Mouse (Mus musculus): ENCODE results near the gene Rictor. TPM values are rescaled to one million over a fixed set of nuclear protein-coding genes. Genes with fewer than 3 reads are reported as not detected.

Gene Rictor
- polyA plus RNA-seq, 1 experiment from 2014 or later, result 60.7 TPM

DNA sequence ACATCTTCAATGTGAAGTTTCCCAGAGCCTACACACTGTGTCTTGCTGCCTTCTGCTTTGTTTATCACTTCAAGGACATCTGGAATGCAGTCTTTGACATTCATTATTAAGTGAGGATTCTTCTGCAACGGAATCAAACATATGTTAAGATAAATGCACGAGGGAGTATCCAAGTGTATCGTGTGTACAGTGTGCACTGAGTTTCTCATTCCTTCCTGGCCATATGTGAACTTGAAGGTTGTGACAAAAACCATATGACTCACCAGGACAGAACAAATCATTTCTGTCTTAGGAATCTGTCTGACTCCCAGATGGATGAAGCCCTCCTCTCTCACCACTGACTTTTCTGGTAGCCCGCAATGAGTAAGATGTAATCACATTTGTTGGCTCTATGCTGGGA is 107.6 kb downstream of the Rictor start:
- WGBS, result 92% methylated on average over 4 of the region's 4 CpGs
- no peak overlapping the region for H3K4me2 ChIP-seq (replicated peaks)

DNA sequence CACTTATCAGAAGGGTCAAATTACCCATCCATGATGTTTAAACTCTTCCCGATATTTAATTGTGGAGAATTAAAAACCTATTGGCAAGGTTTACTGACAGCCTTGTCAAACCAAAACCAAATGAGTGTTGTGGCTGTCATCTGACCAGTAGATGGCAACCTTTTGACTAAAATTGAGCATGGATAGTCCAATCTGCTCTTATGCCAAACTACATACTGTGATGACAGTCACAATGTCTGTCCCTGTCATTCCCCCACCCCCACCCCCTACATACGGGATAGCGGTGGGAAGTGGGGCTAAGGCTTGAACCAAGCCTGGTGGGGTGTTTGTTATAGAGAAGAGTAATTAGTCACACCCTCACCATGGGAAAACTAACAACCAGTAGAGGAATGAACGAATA is 132.0 kb downstream of the Rictor start:
- no peak overlapping the region for H3K27ac ChIP-seq (replicated peaks)
- no peaks in the 10 kb centered on the region for H3K9me3 ChIP-seq
- ATAC-seq (replicated peaks), result peak; percentile 66; the same call in 1 of the 2 replicates
- no peak overlapping the region for H3K4me3 ChIP-seq
- no peak overlapping the region for H3K4me2 ChIP-seq (replicated peaks)
- H3K36me3 ChIP-seq, result no peaks in the 10 kb centered on the region
- H3K4me1 ChIP-seq, result no peaks in the 10 kb centered on the region
- no peaks in the 10 kb centered on the region for H3K27me3 ChIP-seq
- 53% methylated on average over 4 of the region's 4 CpGs for WGBS
- H3K9ac ChIP-seq (replicated peaks), result no peak overlapping the region

More for the DNA sequence above, 107.6 kb downstream of the Rictor start:
- no peaks in the 10 kb centered on the region for H3K4me1 ChIP-seq
- no peaks in the 10 kb centered on the region for H3K27me3 ChIP-seq
- no peaks in the 10 kb centered on the region for H3K36me3 ChIP-seq
- H3K9me3 ChIP-seq, result peaks cover 5% of the 10 kb centered on the region; the same call in 1 of the 2 replicates
- H3K9ac ChIP-seq (replicated peaks), result no peak overlapping the region
- H3K4me3 ChIP-seq, result no peak overlapping the region
- no peak overlapping the region for H3K27ac ChIP-seq (replicated peaks)
- ATAC-seq (replicated peaks), result no peak

DNA sequence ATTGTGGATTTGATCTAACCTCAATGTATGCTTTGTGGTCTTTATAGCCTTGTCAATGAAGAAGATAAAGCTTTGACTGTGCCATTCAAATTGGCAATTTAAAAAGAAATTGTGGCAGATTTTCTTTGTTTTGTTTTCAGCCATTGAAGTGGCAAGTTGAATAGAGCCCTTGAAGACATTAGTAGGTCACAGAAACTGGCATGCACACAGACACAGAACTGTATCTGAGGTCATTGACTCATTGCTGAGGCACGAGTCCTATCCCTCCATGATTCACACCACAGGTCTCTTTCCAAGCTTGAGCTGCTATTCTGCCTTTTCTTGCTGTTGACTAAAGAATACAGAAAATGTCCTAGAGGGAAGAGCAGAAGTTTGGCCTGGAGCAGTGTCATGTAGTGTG is 141.7 kb downstream of the Rictor start:
- Histone ChIP-seq H3K27me3 (no peaks in the 10 kb centered on the region), H3K9ac (replicated peaks) (no peak overlapping the region), H3K9me3 (no peaks in the 10 kb centered on the region), H3K36me3 (no peaks in the 10 kb centered on the region), H3K27ac (replicated peaks) (no peak overlapping the region), H3K4me1 (no peaks in the 10 kb centered on the region), H3K4me2 (replicated peaks) (no peak overlapping the region), H3K4me3 (no peak overlapping the region)
- no peak for ATAC-seq (replicated peaks)
- 18% methylated on average over 1 of the region's 1 CpGs for WGBS

Other genes with a start within 250 kb of the Rictor start
- 2.3 and 2.5 TPM in 2 replicates for gene Fyb, start 185.5 kb upstream of the Rictor start, polyA plus RNA-seq (2015; fragmentation: Nextera tagmentation; extraction: Ambion mirVana)
- gene Osmr, start 166.6 kb downstream of the Rictor start, polyA plus RNA-seq (2015; fragmentation: Nextera tagmentation; extraction: Ambion mirVana), result 1.2 and 1.4 TPM in 2 replicates

Data from forebrain, embryonic 15.5 days (tissue).